In genomic region chr8:85026670-85027515, GRCm38 (mm10) we compare ENCODE assay signal across 8 mouse cellular contexts. TPM values are rescaled to one million over a fixed set of nuclear protein-coding genes. Genes with fewer than 3 reads are reported as not detected.
DNase-seq lines count a peak whose midpoint lies in the region; ATAC-seq lines count a peak whose summit lies in the region.

Gene Trir (plus strand): TSS chr8:85026823.

- peaks cover 52% of the 10 kb centered on the region for H3K36me3 ChIP-seq in heart, embryonic 14.5 days (ENCODE audit: control insufficient read depth, insufficient read depth, low read length)
- peaks cover 55% of the 10 kb centered on the region for H3K36me3 ChIP-seq in liver, embryonic 13.5 days
- peaks cover 11% of the 10 kb centered on the region for H3K36me3 ChIP-seq in stomach, embryonic 16.5 days (ENCODE audit: control insufficient read depth, insufficient read depth, low read length)

- peak within 1 kb of the TSS; percentile 94 for H3K4me2 ChIP-seq in heart, embryonic 14.5 days (ENCODE audit: low read length)
- H3K4me2 ChIP-seq in liver, embryonic 13.5 days: peak within 1 kb of the TSS; percentile 92
- peak within 1 kb of the TSS; percentile 99 for H3K4me2 ChIP-seq in stomach, embryonic 16.5 days (ENCODE audit: low read depth, low read length)

- peak within 1 kb of the TSS; percentile 97 for H3K27ac ChIP-seq in brown adipose tissue, adult 24 weeks (replicated peaks; ENCODE audit: low read depth, low read length)
- peak within 1 kb of the TSS; percentile 72 to 89 for H3K27ac ChIP-seq in heart, embryonic 14.5 days (replicated peaks in 1 of 2; ENCODE audit: control insufficient read depth in 1 of 2, insufficient read depth in 1 of 2, low read depth in 2 of 2, low read length in 2 of 2)
- H3K27ac ChIP-seq in liver, embryonic 13.5 days: peak within 1 kb of the TSS; percentile 97
- peak within 1 kb of the TSS; percentile 93 for H3K27ac ChIP-seq in stomach, embryonic 16.5 days (ENCODE audit: low read length)

- DNase-seq in CD4-positive, CD25-positive, alpha-beta regulatory T cell, adult 2 months (ENCODE audit: low read depth, low spot score): peak; percentile 95
- DNase-seq in fibroblast of lung, adult 2 months (ENCODE audit: low read depth): peak; percentile 93
- peak; percentile 98 for DNase-seq in kidney, postnatal 14 days
- peak; percentile 97 for DNase-seq in liver, embryonic 13.5 days
- peak; percentile 96 for DNase-seq in neural tube, embryonic 10.5 days (ENCODE audit: extremely low spot score, low spot score)

- H3K27me3 ChIP-seq in heart, embryonic 14.5 days (ENCODE audit: control insufficient read depth, insufficient read depth, low read length): no peaks in the 10 kb centered on the region
- no peaks in the 10 kb centered on the region for H3K27me3 ChIP-seq in liver, embryonic 13.5 days
- H3K27me3 ChIP-seq in stomach, embryonic 16.5 days (ENCODE audit: control insufficient read depth, insufficient read depth, low read length): no peaks in the 10 kb centered on the region

- under 1% methylated on average over 74 of the region's 75 CpGs for WGBS in heart, embryonic 14.5 days
- WGBS in liver, embryonic 13.5 days (ENCODE audit: insufficient replicate concordance): under 1% methylated on average over 73 of the region's 75 CpGs
- WGBS in stomach, embryonic 16.5 days: under 1% methylated on average over 73 of the region's 75 CpGs

- H3K4me3 ChIP-seq in brown adipose tissue, adult 24 weeks (ENCODE audit: insufficient read depth, low read depth, low read length): peak within 1 kb of the TSS; percentile 87
- peak within 1 kb of the TSS; percentile 96 to 97 for H3K4me3 ChIP-seq in heart, embryonic 14.5 days (ENCODE audit: control insufficient read depth in 1 of 2, insufficient read depth in 1 of 2, low read depth in 1 of 2, low read length in 2 of 2)
- H3K4me3 ChIP-seq in liver, embryonic 13.5 days (replicated peaks): peak within 1 kb of the TSS; percentile 100
- peak within 1 kb of the TSS; percentile 100 for H3K4me3 ChIP-seq in stomach, embryonic 16.5 days (replicated peaks; ENCODE audit: low read length)

- H3K9ac ChIP-seq in heart, embryonic 14.5 days (ENCODE audit: low read length): peak within 1 kb of the TSS; percentile 98
- peak within 1 kb of the TSS; percentile 100 for H3K9ac ChIP-seq in liver, embryonic 13.5 days
- peak within 1 kb of the TSS; percentile 100 for H3K9ac ChIP-seq in stomach, embryonic 16.5 days (ENCODE audit: low read length)

- no peaks in the 10 kb centered on the region for H3K9me3 ChIP-seq in heart, embryonic 14.5 days (ENCODE audit: control insufficient read depth, low read length)
- H3K9me3 ChIP-seq in liver, embryonic 13.5 days (replicated peaks): no peaks in the 10 kb centered on the region
- H3K9me3 ChIP-seq in stomach, embryonic 16.5 days (replicated peaks; ENCODE audit: control insufficient read depth, low read length): no peaks in the 10 kb centered on the region

- ATAC-seq in heart, embryonic 14.5 days (ENCODE audit: insufficient number of reproducible peaks, insufficient read depth, low FRiP score, low read depth): peak; percentile 81
- ATAC-seq in liver, embryonic 13.5 days (ENCODE audit: low read depth): peak; percentile 80
- ATAC-seq in stomach, embryonic 16.5 days (ENCODE audit: insufficient read depth, low FRiP score): peak; percentile 88

- H3K4me1 ChIP-seq in brown adipose tissue, adult 24 weeks (ENCODE audit: control insufficient read depth, insufficient read depth, insufficient read length, low read length): peaks cover 16% of the 10 kb centered on the region
- H3K4me1 ChIP-seq in heart, embryonic 14.5 days (ENCODE audit: control insufficient read depth in 2 of 2, insufficient read depth in 2 of 2, low read length in 2 of 2): peaks cover 11 to 33% of the 10 kb centered on the region in 2 experiments
- H3K4me1 ChIP-seq in liver, embryonic 13.5 days (replicated peaks): peaks cover 55% of the 10 kb centered on the region
- peaks cover 34% of the 10 kb centered on the region for H3K4me1 ChIP-seq in stomach, embryonic 16.5 days (ENCODE audit: control insufficient read depth, insufficient read depth, low read length)

RNA-seq across cellular contexts. Expression of gene Trir, which starts in this region (rescaled TPM):
- polyA plus RNA-seq in brown adipose tissue, adult 24 weeks (2012; ENCODE audit: insufficient read depth, insufficient read length, missing spikeins): 68.4 and 68.5 TPM in 2 replicates
- polyA plus RNA-seq in heart, embryonic 14.5 days (2014; fragmentation: Nextera tagmentation; extraction: Ambion mirVana): 92.0 and 95.9 TPM in 2 replicates
- polyA plus RNA-seq in liver, embryonic 13.5 days (2015; fragmentation: Nextera tagmentation; extraction: Ambion mirVana): 83.1 and 91.4 TPM in 2 replicates
- polyA plus RNA-seq in stomach, embryonic 16.5 days (2015; fragmentation: Nextera tagmentation; extraction: Ambion mirVana): 63.4 and 64.0 TPM in 2 replicates

Comparison
In these comparisons a context has a peak if more than half of its experiments do, and no peak if none do; other contexts are left out.
1. Peak in every context shown above with its lines: DNase-seq, ATAC-seq, H3K4me3 ChIP-seq and H3K27ac ChIP-seq.